Mouse (Mus musculus) erythroid progenitor cell, adult 5-6 weeks (primary cell): Measurements from ENCODE around the gene Dst. TPM values are rescaled to one million over a fixed set of nuclear protein-coding genes. Genes with fewer than 3 reads are reported as not detected.

ENCODE experiments used
- ATAC-seq: replicated peaks from 2 replicates; pipeline ENCODE4 v1.8.0; 2016; ENCODE audit warnings: moderate number of reproducible peaks, mild to moderate bottlenecking, moderate TSS enrichment, inconsistent platforms; ENCODE audit not compliant: poor library complexity, low FRiP score, severe bottlenecking
- total RNA-seq, 2 experiments: library from RNA; stranded (forward) in 1 of 2; stranded (reverse) in 1 of 2; fragments of 150-400 nt in 1 of 2; fragments of 186-747, 209-891 nt in 1 of 2; gene quantifications; 2 replicates each; pipeline versions ENCODE4 v1.2.3 to v1.2.4; 2015 to 2017; ENCODE audit warnings: low replicate concordance in 2 of 2

Gene Dst
- total RNA-seq, 2 experiments from 2014 or later = 1.7 TPM

DNA sequence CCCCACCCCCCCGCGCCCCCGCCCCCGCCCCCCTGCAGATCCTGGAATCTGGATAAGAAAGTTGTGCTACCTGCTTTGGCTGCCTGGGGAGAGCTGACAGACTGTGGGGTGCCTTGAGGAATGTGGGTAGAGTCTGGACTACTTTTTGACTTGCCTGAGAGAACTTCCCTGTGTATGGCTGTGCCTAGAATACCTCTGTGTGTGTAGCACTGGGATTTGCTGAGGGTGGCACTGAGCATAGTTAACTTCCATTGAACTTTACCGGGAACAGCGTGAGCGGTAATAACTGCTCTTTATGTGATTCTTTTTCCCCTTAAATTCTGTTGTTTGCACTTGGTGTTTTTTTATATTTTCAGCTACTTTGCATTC lies 169.4 kb downstream of the Dst start:
- ATAC-seq = no peak

DNA sequence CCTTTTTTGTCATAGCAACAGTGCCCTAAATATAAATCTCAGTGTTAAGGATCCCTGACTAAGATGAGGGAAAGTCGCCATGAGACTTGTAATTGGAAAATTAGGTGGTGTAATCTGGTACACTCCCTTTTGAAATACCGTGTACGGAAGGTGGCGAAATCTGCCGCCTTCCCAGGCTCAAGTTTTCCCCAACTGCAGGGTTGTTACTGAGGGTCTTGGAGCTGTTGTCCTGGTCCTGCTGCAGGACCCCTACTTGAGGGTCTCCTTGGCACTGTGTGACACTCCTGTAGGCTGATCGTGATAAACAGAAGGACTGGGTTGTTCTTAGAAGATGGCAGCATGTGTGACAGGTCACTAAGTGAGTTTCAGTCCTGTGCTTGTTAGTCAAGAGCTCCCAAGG lies 169.9 kb downstream of the Dst start:
- ATAC-seq = no peak

DNA sequence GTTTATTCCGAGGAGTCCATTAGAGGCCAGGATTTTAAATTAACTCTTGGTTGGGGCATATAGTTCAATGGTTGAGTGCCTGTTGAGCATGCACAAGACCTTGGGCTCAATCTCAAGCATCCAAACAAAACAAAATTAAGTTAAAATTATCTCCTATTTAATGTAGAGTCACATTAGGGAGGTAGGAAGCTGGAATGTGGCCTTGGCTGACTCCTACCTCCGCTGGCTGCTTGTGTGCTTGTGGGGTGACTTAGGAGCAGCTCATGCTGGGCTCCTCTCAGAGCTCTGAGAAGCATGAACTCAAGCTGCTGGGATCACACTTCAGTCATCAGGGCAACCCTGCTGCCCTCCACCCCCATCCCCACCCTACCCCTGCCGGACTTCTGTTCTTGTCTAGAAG lies 181.0 kb downstream of the Dst start:
- no peak for ATAC-seq

DNA sequence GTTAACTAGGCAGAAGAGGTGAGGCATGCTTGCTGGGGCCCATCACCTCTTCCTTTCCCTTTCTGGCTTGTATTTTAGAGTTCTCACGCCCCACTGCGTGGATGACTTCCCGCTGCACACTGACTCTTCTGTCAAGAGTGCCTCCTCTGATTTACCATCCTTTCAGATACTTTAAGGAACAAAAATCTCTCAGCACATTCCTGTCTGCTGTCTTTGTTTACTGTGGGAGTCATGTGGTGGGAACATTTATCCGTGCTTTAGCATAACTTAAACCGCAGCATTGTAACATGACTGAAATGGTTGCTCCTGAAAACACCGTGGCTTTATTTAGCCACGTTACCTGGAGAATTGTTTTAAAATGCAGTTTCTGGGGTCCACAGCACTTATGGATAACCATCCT lies 182.7 kb downstream of the Dst start:
- no peak for ATAC-seq

DNA sequence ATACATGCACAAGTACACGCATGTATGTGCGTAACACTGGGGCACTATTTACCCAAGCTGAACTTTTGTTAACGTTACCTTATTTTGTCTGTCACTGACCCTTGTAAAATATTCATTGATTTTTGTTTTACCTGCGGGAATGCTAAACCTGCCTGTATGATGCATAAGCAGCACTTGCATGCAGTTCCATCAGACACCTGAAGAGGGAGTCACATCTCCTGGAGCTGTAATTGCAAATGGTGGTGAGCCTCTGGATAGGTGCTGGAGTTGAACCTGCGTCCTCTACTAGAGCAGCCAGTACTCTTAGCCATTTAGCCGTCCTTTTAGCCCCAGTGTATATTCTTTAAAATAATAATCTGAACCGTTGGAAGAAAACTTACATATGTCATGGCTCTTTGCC lies 185.6 kb downstream of the Dst start:
- no peak for ATAC-seq

DNA sequence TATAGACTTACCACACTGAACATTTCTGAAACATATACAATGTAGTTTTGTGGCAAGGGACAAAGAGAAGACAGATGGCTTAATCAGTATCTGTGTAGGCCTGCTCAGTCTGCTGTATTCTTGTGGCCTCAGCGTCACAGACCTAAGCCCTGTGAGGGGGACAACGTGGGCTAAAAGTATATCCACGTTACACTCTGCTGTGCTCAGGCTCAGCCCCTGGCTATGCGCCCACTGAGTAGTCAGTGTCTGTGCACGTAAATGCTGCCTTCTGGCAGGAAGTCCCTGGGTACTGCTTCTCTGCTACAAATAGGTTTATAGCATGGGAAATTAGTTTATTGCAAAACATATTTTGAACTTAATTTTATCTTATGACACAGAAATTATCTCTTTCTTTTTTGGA lies 186.3 kb downstream of the Dst start:
- ATAC-seq = no peak

DNA sequence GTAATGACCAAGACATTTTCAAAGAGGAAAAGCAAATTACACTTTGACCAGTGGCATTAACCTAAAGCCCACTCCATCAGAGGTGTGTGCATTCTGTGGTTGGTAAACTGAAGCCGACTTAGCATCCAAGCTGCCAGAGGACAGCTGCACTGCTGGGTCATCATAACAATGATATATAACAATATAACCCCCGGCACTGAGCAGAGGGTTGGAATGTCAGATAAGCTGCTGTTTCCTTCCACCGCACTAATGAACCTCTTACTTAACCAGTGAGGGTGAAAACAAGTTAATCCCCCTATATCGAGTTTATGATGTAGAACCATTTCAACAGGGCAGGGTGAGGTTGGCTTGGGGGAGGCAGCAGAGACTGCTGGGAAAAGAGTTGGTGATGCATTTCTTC lies 187.1 kb downstream of the Dst start:
- ATAC-seq = no peak

DNA sequence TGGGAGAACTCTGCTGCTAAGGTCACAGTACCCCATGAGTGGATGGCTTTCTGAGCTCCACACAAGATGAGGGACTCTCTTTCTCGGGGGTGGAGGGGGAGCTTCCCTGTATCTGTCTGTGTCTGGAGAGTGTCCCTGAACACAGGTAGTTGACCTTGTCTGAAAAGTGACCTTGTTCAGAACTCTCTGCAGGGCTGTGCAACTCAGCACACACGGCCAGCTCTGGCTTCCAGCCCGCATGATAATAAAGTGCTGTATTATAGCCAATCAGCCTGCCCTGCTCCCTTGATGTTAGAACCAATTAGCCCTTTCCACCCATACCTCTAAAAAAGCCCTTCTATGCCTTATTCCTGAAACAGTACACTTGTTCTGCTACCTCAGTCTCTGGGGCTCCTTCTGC lies 188.9 kb downstream of the Dst start:
- ATAC-seq = no peak

DNA sequence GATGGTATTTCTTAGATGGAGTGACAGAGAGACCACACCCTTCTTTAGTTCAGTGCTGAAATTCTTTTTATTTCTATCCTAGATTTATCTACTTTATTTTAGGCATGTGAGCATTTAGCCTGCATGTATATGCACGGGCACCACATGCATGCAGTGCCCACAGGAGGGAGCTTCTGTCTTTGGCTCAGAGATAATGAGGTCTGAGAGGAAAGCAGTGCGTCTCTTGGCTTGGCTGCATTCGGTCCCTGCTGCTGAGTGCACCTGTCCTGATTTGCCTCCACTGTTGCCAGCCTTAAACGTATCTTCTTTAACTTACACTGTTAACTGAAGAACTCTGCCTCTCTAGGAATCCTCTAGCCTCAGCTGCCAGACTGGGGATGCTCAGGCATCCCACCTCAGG lies 189.6 kb downstream of the Dst start:
- ATAC-seq = no peak

DNA sequence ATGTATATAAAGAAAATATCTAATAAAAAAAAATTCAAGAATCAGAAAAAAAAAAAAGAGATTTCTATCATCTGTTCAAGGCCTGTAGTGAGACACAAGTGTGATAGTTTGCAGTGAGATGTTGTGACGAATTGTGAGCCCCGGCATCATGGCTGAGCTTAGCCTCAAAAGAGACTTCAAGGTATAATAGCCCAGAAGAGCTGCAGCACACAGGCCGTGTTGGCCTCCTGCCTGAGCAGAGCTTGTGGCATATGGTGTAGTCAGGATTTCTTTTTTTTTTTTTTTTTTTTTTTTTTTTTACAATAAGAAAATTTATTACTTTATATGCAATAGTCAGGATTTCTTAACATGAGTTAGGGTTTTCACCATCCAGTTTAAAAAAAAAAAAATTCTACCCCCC lies 191.4 kb downstream of the Dst start:
- no peak for ATAC-seq

DNA sequence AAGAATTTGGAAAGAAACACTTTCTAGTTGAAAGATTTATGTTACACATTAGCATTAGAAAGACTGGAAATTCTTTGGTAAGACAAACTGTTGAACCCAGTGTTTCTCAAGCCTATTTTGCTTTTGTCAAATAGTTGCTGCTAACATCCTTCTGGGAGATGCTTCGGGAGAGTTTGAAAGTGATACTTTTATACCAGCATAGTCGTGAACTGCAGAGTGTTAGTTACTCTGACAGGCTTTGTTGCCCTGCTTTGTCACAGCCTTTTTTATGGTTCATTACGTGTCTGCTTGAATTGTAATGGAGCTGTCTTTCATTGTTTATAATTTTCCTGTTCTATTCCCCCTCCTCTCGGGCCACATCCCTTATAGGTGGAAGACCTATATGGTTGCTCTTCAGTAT lies 192.4 kb downstream of the Dst start:
- ATAC-seq = no peak

DNA sequence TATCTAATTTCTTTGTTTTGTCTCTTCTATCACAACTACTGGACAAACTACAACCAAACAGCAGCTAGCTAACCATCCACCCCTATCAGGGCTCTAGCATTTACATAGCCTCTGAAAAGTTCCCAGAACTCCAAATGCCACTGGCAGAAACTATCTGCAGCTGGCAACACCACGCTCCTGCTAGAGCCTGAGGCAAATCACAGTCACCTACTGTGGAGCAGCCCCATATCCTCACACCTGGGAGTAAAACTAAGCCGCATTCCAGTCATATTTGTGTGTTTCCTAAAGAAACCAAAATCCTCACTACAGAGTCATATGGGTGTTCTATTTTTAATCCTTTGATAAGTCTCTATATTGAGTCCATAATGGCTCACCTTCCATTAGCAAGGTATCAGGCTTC lies 194.6 kb downstream of the Dst start:
- no peak for ATAC-seq

DNA sequence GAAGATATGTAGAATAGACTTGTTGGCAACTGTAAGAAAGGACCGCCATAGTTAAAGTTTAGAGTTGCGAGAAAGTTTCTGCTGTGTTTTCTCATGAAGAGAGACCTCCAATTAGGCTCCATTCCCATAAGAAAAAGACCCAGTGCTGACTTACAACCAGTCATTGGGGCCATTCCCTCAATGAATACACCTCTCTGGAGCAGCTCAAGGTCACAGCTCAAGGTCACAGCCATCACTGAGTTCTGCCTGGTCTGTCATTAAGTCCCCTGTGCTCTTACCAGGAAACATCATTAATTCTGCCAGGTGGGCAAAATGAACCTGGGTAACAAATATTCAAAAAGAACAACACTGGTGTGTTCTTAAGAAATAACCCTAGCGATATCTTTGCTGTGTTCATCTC lies 195.2 kb downstream of the Dst start:
- no peak for ATAC-seq

DNA sequence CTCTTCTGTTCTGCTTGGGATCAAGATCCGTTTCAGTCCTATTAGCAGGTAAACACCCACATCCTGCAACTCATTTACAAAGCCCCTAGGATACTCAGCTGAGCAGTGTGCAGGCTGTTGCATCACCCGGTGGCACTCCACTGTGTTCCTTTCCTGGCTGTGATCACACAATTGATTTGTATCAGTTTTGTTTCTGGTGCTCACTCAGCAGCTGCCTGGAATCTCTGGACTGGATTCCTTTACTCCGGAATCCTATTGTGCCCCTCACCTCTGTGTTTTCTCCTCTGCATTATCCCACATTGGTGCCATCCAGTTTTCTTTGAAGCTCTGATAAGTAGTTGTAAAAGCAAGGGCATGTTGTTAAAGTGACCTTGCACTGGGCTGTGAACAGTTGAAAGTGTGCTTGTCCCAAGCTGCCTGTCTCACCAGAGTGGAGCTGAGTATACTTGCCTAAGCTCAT lies 195.7 kb downstream of the Dst start:
- no peak for ATAC-seq

DNA sequence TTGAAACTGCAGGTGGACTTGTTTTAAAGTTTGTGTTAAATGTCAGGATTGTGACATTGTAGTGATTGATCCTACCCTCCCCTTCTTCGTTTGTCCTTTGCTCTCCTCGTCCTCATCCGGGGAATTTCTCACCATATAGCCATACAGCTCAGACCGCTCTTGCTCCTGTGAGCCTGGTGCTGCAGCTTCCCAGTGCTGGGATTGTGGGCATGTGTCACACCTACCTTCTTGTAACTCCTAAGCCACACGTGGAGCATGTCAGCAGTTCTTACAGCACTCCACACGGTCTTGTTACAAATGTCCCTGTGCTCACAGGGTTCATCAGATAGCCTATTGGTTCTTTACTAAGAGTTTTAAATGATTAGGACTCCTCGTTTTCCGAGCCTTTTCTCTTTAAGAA lies 196.8 kb downstream of the Dst start:
- no peak for ATAC-seq

DNA sequence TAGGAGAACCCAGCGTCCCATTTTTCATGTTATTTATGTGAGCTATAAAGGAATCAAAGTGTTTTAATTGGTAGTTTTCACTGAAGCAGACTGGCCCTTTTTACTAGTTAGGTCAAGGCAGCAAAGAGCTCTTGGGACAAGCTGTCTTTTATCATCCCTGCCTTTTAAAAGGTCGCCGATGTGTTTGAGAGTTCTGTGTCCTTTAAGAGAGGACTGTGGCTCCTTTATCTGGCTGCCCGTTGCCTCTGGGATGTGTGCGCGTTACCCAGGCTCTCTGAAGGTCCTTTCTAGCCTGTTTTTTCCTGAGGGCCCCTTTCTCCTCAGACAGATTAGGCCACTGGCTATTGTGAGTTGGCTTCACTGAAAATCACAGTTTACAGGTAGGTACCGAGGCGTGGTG lies 198.6 kb downstream of the Dst start:
- ATAC-seq = no peak

DNA sequence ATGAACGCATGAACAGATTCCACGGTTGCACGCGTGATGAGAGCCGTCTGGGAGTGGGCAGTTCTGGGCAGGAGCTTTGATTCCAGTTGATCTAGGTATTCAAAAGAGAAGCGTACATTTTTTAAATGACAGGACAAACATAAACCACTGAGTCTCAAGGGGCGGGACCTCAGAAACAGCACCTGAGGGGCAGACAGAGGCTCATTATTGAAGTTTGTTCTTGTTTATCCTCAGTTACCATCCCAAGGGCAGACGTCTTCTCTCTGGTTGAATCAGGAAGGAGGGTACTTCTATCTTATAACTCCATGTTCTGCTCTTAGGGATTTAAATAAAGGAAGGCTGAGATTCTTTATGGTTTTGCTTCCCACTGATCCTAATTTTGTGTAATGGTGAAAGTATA lies 199.1 kb downstream of the Dst start:
- no peak for ATAC-seq

DNA sequence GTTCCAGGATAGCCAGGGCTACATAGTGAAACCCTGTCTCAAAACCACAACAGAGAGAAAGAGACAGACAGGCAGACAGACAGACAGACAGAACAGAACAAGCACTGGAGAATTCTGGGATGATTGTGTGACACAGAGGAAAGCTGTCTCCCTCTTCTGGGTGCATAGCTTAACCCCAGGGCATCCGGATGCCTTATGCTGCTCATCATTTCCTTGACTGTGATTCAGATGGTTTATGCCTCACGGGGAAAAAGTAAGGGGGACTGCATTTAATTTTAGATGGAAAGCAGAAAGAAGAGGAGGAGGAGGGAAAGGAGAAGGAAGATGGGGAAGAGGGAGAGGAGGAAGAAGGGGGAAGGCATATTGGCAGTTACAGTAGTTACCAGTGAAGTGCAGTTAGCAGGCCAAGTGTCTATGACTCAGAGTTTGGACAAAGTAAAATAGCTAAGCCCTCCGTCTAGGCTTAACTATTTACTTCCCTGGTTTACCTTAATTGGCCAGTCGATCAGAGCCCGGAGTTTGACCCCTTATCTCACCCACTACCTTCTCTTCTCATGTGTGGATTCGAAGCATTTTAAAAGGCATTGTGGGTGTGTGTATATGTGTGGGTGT lies 201.7 kb downstream of the Dst start:
- ATAC-seq = no peak

DNA sequence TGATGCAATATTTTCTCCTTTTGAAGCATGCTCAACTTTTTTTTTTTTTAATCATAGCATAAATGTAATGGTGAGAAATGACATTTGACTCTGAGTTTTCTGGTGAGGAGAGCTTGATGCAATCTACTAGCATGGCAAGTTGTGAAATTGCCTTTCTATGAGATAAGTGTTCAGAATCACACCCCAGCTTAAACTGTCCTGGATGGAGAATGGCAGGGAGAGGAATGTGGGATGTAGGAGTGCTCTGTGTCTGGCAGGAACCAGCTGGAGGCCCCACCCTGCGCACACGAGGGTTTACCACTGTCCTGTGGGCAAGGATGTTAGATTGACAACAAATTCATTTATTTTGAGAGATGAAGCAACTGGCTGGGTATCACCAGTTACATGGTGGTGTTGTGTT lies 202.8 kb downstream of the Dst start:
- no peak for ATAC-seq

DNA sequence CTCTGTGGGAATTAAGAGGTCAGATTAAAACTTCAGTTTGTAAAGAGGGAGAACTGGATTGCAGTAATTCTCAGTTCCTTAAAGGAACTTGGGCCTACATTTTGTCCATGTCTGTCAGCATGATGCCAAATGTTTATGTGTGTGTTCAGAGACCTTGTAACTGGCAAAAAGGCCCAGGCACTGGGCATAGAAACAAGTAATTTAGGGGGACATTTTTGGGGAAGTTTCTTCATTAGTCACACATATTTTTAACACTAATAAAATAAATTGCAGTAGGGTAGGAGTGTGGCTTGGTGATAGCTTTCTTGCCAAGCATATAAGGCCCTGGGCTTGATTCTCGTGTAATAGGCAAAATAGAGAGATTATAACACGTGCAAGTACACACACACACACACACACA lies 203.9 kb downstream of the Dst start:
- ATAC-seq = no peak

DNA sequence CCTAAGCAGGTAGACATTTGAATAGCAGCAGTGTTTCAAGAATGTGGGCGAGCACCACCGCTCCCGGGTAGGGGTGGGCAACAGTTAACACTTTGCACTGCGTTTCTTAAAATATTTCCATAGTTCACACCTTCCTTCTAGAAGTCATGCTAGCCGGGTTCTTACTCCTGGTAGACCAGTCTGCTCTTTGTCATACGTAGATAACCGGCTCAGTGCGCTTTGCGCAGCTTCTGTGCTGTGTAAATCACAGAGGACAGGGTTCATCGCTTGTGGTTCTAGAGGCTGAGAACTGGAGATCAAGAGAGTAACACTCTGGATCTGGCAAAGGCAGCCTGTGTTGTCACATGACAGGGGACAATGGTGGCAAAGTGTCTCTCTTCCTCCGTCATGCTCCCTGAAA lies 208.4 kb downstream of the Dst start:
- no peak for ATAC-seq

DNA sequence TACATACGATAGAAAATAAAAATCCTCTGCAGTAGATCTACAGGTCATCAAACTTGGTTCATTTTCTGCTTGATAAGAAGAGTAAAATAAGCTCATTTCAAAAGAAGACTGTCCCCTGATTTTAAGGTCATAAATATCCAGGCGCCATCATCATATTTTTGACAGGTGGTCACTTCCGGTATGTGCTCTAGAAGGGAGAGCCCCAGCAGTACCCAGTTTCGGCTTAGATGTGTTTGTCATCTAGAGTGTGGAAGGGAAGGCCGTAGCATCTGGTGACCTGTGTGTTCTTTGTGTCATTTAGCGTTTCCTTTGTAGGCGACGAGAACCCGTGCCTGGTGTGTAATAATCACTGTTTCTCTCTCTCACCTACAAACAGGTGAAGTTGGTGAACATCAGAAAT lies 209.0 kb downstream of the Dst start:
- no peak for ATAC-seq

DNA sequence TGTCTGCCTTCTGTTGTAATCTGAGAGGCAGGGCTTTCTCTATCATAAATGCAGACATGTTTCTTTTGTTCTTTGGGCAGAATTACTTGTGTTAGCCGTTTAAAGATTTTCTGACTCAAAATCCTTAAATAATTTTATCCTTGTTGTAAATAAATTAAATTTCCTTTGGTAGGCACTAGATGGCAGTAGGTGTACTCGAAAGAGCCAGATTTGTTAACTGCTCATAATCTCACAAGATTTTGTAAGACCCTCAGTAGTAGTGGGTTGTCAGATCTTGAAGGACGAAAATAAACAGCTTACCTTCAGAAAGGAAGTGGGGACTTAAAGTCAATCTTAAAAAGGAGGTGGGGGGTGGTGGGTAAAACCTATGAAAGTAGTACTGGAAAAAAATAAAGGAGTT lies 209.7 kb downstream of the Dst start:
- ATAC-seq = no peak
